Mouse (Mus musculus) heart, embryonic 11.5 days (tissue): ENCODE data around the gene Mc1r. TPM values are rescaled to one million over a fixed set of nuclear protein-coding genes. Genes with fewer than 3 reads are reported as not detected.

Experiments used
- ATAC-seq: fragments of 200-750 bp; cut with Nextera tagmentation; replicated peaks from 2 replicates; pipeline ENCODE4 v1.8.0; 2017; ENCODE audit warnings: moderate library complexity; ENCODE audit not compliant: insufficient number of reproducible peaks, low FRiP score, low TSS enrichment
- H3K27ac ChIP-seq: fragments of 300-500 bp; sonication (generic); 2 replicates; pipeline ENCODE4 v1.5.1; 2014; ENCODE audit warnings: mild to moderate bottlenecking, low read depth, low read length
- H3K27me3 ChIP-seq: fragments of 300-500 bp; sonication (generic); 2 replicates; pipeline ENCODE4 v1.6.1; 2014; ENCODE audit warnings: mild to moderate bottlenecking, low read length, mixed read lengths; ENCODE audit not compliant: control insufficient read depth, insufficient read depth
- H3K36me3 ChIP-seq: fragments of 300-500 bp; sonication (generic); 2 replicates; pipeline ENCODE4 v1.6.1; 2014; ENCODE audit warnings: mild to moderate bottlenecking, low read length, moderate library complexity, mixed read lengths; ENCODE audit not compliant: control insufficient read depth, insufficient read depth
- H3K4me1 ChIP-seq: fragments of 300-500 bp; sonication (generic); 2 replicates; pipeline ENCODE4 v1.6.1; 2014; ENCODE audit warnings: low read length; ENCODE audit not compliant: control insufficient read depth, insufficient read depth
- H3K4me2 ChIP-seq: fragments of 300-500 bp; sonication (generic); 2 replicates; pipeline ENCODE4 v1.6.1; 2014; ENCODE audit warnings: mild to moderate bottlenecking, moderate library complexity
- H3K4me3 ChIP-seq: fragments of 300-500 bp; sonication (generic); 2 replicates; pipeline ENCODE4 v1.5.1; 2014; ENCODE audit warnings: low read depth, low read length
- H3K9ac ChIP-seq: fragments of 300-500 bp; sonication (generic); 2 replicates; pipeline ENCODE4 v1.6.1; 2014; ENCODE audit warnings: mild to moderate bottlenecking, low read depth, low read length, moderate library complexity
- H3K9me3 ChIP-seq: fragments of 300-500 bp; sonication (generic); replicated peaks from 2 replicates; pipeline ENCODE4 v1.6.1; 2016; ENCODE audit warnings: low read length; ENCODE audit not compliant: control insufficient read depth
- WGBS: fragments of 180-500 bp; shearing (Covaris S2); extraction: QIAGEN DNeasy Blood & Tissue Kit; methylation state at CpG from one replicate; pipeline ENCODE4 v1.1.7; 2014; ENCODE audit not compliant: insufficient replicate concordance; 5-methylcytosine and 5-hydroxymethylcytosine counted together
- polyA plus RNA-seq: library from polyadenylated mRNA; unstranded; fragments of >200 nt; fragmentation: Nextera tagmentation; extraction: Ambion mirVana; gene quantifications from 2 replicates; pipeline ENCODE4 v1.2.1, GENCODE M21; 2014

Mc1r gene
- polyA plus RNA-seq, 1 experiment from 2014 or later, result not detected

DNA sequence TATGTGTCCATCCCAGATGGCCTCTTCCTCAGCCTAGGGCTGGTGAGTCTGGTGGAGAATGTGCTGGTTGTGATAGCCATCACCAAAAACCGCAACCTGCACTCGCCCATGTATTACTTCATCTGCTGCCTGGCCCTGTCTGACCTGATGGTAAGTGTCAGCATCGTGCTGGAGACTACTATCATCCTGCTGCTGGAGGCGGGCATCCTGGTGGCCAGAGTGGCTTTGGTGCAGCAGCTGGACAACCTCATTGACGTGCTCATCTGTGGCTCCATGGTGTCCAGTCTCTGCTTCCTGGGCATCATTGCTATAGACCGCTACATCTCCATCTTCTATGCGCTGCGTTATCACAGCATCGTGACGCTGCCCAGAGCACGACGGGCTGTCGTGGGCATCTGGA lies 705 bp downstream of the Mc1r start:
- no peak overlapping the region for H3K4me2 ChIP-seq
- no peak overlapping the region for H3K4me3 ChIP-seq
- peaks cover 34% of the 10 kb centered on the region for H3K4me1 ChIP-seq
- WGBS, result 84% methylated on average over 13 of the region's 13 CpGs
- no peaks in the 10 kb centered on the region for H3K9me3 ChIP-seq
- no peak for ATAC-seq
- peaks cover 32% of the 10 kb centered on the region for H3K27me3 ChIP-seq
- H3K27ac ChIP-seq, result no peak overlapping the region
- H3K9ac ChIP-seq, result no peak overlapping the region
- H3K36me3 ChIP-seq, result 0 out of 2 replicates have a peak, but pooled peaks cover under 1% of the 10 kb centered on the region

DNA sequence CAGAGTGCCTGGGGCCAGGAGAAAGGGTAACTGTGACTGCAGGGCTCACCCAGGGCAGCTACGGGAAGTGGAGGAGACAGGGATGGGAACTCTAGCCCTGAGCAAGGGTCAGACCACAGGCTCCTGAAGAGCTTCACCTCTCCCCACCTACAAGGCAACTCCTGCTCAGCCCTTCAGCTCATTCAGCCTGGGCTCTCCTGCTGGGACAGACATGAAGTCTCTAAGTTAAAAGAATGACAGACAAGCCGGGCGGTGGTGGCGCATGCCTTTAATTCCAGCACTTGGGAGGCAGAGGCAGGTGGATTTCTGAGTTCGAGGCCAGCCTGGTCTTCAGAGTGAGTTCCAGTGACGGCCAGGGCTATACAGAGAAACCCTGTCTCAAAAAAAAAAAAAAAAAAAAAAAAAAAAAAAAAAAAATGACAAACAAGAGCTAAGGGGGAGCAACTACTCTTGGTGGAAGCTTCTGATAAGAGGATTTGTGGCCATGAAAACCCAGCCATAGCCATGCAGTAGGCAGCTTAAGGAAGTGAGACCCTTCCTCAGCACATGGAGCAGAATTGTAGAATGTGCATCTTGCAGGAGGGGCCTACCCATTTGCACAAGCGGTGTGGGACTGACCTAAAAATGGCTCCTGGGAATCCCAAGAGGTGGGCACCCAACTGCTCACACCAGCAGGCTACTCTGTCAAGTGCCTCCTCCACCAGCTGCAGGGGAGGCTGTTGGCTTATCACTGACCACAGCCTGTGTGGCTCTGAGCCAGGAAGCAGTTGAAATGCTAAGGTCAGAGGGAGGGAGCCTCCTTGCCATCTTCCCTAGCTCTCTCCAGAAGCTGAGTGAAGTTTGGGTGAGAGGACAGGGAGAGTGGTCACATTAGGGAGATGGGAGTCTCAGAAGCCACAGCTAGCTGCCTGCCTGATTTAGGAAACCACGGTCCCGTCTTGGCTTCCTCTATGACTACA lies 2.0 kb downstream of the Mc1r start:
- Histone ChIP-seq H3K4me2 (peak overlapping the region; percentile 17; the same call in 1 of the 2 replicates), H3K36me3 (no peaks in the 10 kb centered on the region), H3K4me1 (peaks cover 34% of the 10 kb centered on the region), H3K9me3 (no peaks in the 10 kb centered on the region), H3K4me3 (no peak overlapping the region), H3K27ac (no peak overlapping the region; the same call in 1 of the 2 replicates), H3K27me3 (peaks cover 44% of the 10 kb centered on the region), H3K9ac (no peak overlapping the region)
- ATAC-seq, result 0 out of 2 replicates have a peak, but pooled peaks have one; percentile 19
- WGBS, result 59% methylated on average over 9 of the region's 9 CpGs

DNA sequence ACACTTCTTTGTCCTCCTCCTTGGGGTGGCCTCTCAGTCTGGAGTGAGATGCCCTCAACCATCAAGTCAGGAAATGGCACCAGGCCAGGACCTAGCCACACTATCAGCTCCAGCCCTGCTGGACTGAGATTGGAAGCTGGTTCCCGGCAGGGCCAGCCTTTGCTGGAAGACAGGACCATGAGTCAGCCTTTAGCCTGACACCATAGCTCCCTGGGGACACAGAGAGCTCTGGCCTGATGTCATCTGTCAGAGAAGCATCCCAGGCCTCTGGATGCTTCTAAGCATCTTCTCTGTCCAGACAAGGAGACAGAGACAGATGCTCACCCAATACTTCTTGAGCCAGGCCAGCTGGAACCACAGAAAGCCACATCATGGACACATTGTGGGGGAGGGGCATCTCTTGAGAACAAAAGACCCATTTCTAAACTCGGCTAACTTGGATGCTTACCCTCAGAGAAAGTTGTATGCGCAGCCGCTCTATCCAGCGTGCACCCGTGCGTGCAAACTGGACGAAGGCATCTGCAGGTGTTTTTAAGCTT lies 3.2 kb downstream of the Mc1r start:
- Histone ChIP-seq H3K27me3 (peaks cover 48% of the 10 kb centered on the region), H3K4me1 (peaks cover 34% of the 10 kb centered on the region), H3K36me3 (no peaks in the 10 kb centered on the region), H3K4me3 (no peak overlapping the region), H3K9me3 (no peaks in the 10 kb centered on the region), H3K27ac (peak overlapping the region; percentile 6; the same call in 1 of the 2 replicates), H3K4me2 (no peak overlapping the region; the same call in 1 of the 2 replicates), H3K9ac (no peak overlapping the region)
- 62% methylated on average over 8 of the region's 8 CpGs for WGBS
- peak; percentile 50; the same call in 1 of the 2 replicates for ATAC-seq

GRCm38 (mm10) chr8:123410788-123411187 lies 3.9 kb downstream of the Mc1r start:
- peak overlapping the region; percentile 64 for H3K4me2 ChIP-seq
- H3K36me3 ChIP-seq, result no peaks in the 10 kb centered on the region
- H3K4me1 ChIP-seq, result peaks cover 34% of the 10 kb centered on the region
- WGBS, result 17% methylated on average over 11 of the region's 11 CpGs
- ATAC-seq, result no peak
- peaks cover 48% of the 10 kb centered on the region for H3K27me3 ChIP-seq
- no peak overlapping the region for H3K9ac ChIP-seq
- H3K9me3 ChIP-seq, result no peaks in the 10 kb centered on the region
- peak overlapping the region; percentile 37 for H3K4me3 ChIP-seq
- no peak overlapping the region for H3K27ac ChIP-seq

- Histone ChIP-seq H3K4me3 (peak within 1 kb of the TSS; percentile 37), H3K36me3 (no peaks in the 10 kb centered on the region), H3K27me3 (peaks cover 48% of the 10 kb centered on the region), H3K9me3 (no peaks in the 10 kb centered on the region), H3K27ac (no peak within 1 kb of the TSS), H3K9ac (no peak within 1 kb of the TSS), H3K4me2 (peak within 1 kb of the TSS; percentile 64), H3K4me1 (peaks cover 34% of the 10 kb centered on the region)
- 0 out of 2 replicates have a peak, but pooled peaks have one; percentile 27 for ATAC-seq
- WGBS, result under 1% methylated on average over 29 of the region's 29 CpGs
These were observed 4.3 kb downstream of the Mc1r start, which contains the start of gene Tubb3 for GRCm38 (mm10) chr8:123411246-123411645. Gene Tubb3 (plus strand): TSS chr8:123411424.

DNA sequence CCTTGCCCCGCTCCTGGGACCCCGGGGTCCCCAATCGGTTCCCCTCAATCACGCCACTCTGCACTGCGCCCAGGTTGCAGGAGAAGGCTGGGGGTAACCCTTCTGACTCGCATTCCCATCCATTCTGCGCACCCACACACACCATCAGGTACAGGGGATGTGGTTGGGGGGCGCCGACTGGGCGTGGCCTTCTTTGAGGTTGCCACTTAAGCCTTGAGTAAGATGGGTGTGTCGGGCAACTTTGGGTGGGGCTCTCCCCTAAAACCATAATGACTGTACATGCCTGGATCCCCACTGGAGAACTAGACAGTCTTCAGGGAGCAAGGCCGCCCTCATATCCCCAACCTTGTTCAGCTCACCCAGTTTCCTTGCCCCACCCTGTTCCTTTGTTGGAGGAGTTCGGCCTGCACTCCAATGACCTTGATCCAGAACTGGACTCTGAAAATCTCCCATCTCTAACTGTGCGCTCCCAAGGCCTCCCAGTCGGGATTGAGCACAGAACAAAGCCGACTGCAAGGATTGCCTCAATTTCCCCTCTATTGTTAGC lies 4.9 kb downstream of the Mc1r start:
- Histone ChIP-seq H3K4me1 (peaks cover 37% of the 10 kb centered on the region), H3K27ac (no peak overlapping the region), H3K36me3 (no peaks in the 10 kb centered on the region), H3K27me3 (peaks cover 48% of the 10 kb centered on the region), H3K9me3 (no peaks in the 10 kb centered on the region), H3K4me2 (peak overlapping the region; percentile 64), H3K9ac (no peak overlapping the region), H3K4me3 (peak overlapping the region; percentile 37)
- ATAC-seq, result no peak
- 11% methylated on average over 16 of the region's 16 CpGs for WGBS

- ATAC-seq, result no peak
- 2% methylated on average over 12 of the region's 12 CpGs for WGBS
- peaks cover 45% of the 10 kb centered on the region for H3K27me3 ChIP-seq
- H3K4me3 ChIP-seq, result no peak overlapping the region
- H3K4me1 ChIP-seq, result peaks cover 37% of the 10 kb centered on the region
- peak overlapping the region; percentile 19 for H3K4me2 ChIP-seq
- H3K27ac ChIP-seq, result no peak overlapping the region
- H3K9ac ChIP-seq, result no peak overlapping the region
- no peaks in the 10 kb centered on the region for H3K36me3 ChIP-seq
- H3K9me3 ChIP-seq, result no peaks in the 10 kb centered on the region
These were observed 5.8 kb downstream of the Mc1r start for GRCm38 (mm10) chr8:123412560-123413170.

DNA sequence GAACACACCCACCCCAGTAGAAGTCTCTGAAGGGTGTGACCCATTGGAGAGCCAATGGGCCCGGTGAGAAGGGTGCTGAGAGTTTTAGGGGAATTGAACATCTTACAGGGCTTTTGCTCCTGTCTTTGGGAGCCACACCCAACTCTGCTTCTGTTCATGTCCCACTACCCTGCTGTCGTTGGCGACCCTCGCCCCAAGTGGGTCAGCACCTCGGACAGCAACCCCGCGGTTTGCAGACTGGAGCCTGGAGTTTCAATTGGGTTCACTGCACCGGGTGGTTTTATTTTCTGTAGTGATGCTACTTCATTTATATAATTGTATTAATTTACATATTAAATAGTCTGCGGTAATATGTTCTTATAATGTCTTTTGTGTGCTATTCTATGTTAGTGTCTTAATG lies 7.3 kb downstream of the Mc1r start:
- H3K4me1 ChIP-seq, result peaks cover 28% of the 10 kb centered on the region
- WGBS, result 10% methylated on average over 9 of the region's 9 CpGs
- ATAC-seq, result no peak
- H3K4me3 ChIP-seq, result no peak overlapping the region
- no peaks in the 10 kb centered on the region for H3K9me3 ChIP-seq
- H3K36me3 ChIP-seq, result no peaks in the 10 kb centered on the region
- no peak overlapping the region for H3K4me2 ChIP-seq
- H3K9ac ChIP-seq, result no peak overlapping the region
- no peak overlapping the region for H3K27ac ChIP-seq
- peaks cover 41% of the 10 kb centered on the region for H3K27me3 ChIP-seq
